Mouse (Mus musculus) left cerebral cortex, adult 2 months (tissue): ENCODE measurements at regions not wholly inside any gene's neighbourhood (a gene's known extent, or its start where the extent isn't known, plus 50 kb on each side); places are given as distances from the start of the nearest gene placed in this dataset.

Source experiments
- DNase-seq, 2 experiments: peaks; one replicate each; pipeline ENCODE4 v3.0.0; 2021 to 2022; ENCODE audit warnings: low spot score in 2 of 2, mixed read lengths in 1 of 2; ENCODE audit errors: extremely low spot score in 1 of 2
- H3K27ac ChIP-seq: fragments of 200-600 bp; 2 replicates; pipeline ENCODE4 v1.8.1; 2022
- H3K4me3 ChIP-seq: fragments of 200-600 bp; 2 replicates; pipeline ENCODE4 v1.8.1; 2022
- CTCF ChIP-seq: fragments of 200-600 bp; IDR thresholded peaks from 2 replicates; pipeline ENCODE4 v1.8.1; 2022; ENCODE audit warnings: antibody characterized with exemption, mild to moderate bottlenecking, moderate library complexity
- intact Hi-C: fragments of 180-260 bp; cut with DNase I; formaldehyde crosslinking; loops from one replicate; pipeline ENCODE4 v1.15.1; 2025

GRCm38 (mm10) chr14:62128918-62129317 lies 163.5 kb upstream of the Rnaseh2b start:
- no peak overlapping the region for H3K4me3 ChIP-seq
- intact Hi-C loops: no loop called here
- no peak for DNase-seq
- TF ChIP-seq CTCF: no peak
- H3K27ac ChIP-seq: no peak overlapping the region

GRCm38 (mm10) chr14:62132353-62132816 lies 160.0 kb upstream of the Rnaseh2b start:
- no peak for TF ChIP-seq CTCF
- intact Hi-C loops: no loop called here
- Histone ChIP-seq H3K4me3 (no peak overlapping the region), H3K27ac (no peak overlapping the region; the same call in 1 of the 2 replicates)
- no peak for DNase-seq

GRCm38 (mm10) chr14:62137981-62138380 lies 154.4 kb upstream of the Rnaseh2b start:
- TF ChIP-seq CTCF: no peak
- no peak for DNase-seq
- intact Hi-C loops: loop anchor here (2.0 kb wide), 1 partner anchor 29 kb away; no protein-coding TSS in a partner anchor
- no peak overlapping the region for H3K4me3 ChIP-seq
- peak overlapping the region; percentile 63; the same call in 1 of the 2 replicates for H3K27ac ChIP-seq

- no peak for TF ChIP-seq CTCF
- Histone ChIP-seq H3K27ac (no peak overlapping the region), H3K4me3 (no peak overlapping the region)
- no peak for DNase-seq
- intact Hi-C loops: no loop called here
These were observed 147.9 kb upstream of the Rnaseh2b start for GRCm38 (mm10) chr14:62144385-62145030.

- no peak overlapping the region for H3K27ac ChIP-seq
- TF ChIP-seq CTCF: no peak
- H3K4me3 ChIP-seq: no peak overlapping the region
- no peak for DNase-seq
- intact Hi-C loops: no loop called here
These were observed 135.2 kb upstream of the Rnaseh2b start for GRCm38 (mm10) chr14:62157038-62157716.

- TF ChIP-seq CTCF: no peak
- intact Hi-C loops: loop anchor here (5.0 to 10.0 kb wide), 2 partner anchors 87 to 225 kb away; no protein-coding TSS in a partner anchor
- Histone ChIP-seq H3K4me3 (no peak overlapping the region), H3K27ac (no peak overlapping the region)
- no peak for DNase-seq
These were observed 132.7 kb upstream of the Rnaseh2b start for GRCm38 (mm10) chr14:62159690-62160089.

GRCm38 (mm10) chr14:62163120-62163796 lies 129.1 kb upstream of the Rnaseh2b start:
- Histone ChIP-seq H3K27ac (0 out of 2 replicates have a peak overlapping the region, but pooled peaks have one; percentile 9), H3K4me3 (no peak overlapping the region)
- DNase-seq: no peak
- no peak for TF ChIP-seq CTCF
- intact Hi-C loops: loop anchor here (5.0 to 10.0 kb wide), 2 partner anchors 91 to 222 kb away; no protein-coding TSS in a partner anchor

GRCm38 (mm10) chr14:62164918-62165317 lies 127.5 kb upstream of the Rnaseh2b start:
- H3K4me3 ChIP-seq: no peak overlapping the region
- no peak for TF ChIP-seq CTCF
- intact Hi-C loops: loop anchor here (5.0 to 10.0 kb wide), 2 partner anchors 93 to 220 kb away; no protein-coding TSS in a partner anchor
- H3K27ac ChIP-seq: peak overlapping the region; percentile 56
- DNase-seq: no peak

- no peak for DNase-seq
- no peak for TF ChIP-seq CTCF
- Histone ChIP-seq H3K4me3 (no peak overlapping the region), H3K27ac (peak overlapping the region; percentile 75)
- intact Hi-C loops: loop anchor here (1.0 to 10.0 kb wide), 3 partner anchors 22 to 219 kb away; no protein-coding TSS in a partner anchor
These were observed 126.4 kb upstream of the Rnaseh2b start for GRCm38 (mm10) chr14:62166006-62166405.

GRCm38 (mm10) chr14:62166596-62166995 lies 125.8 kb upstream of the Rnaseh2b start:
- no peak for DNase-seq
- intact Hi-C loops: loop anchor here (1.0 to 10.0 kb wide), 3 partner anchors 22 to 218 kb away; no protein-coding TSS in a partner anchor
- TF ChIP-seq CTCF: no peak
- Histone ChIP-seq H3K4me3 (no peak overlapping the region), H3K27ac (peak overlapping the region; percentile 75)

GRCm38 (mm10) chr14:62167090-62167489 lies 125.3 kb upstream of the Rnaseh2b start:
- DNase-seq: no peak
- H3K4me3 ChIP-seq: no peak overlapping the region
- no peak for TF ChIP-seq CTCF
- intact Hi-C loops: loop anchor here (2.0 to 10.0 kb wide), 2 partner anchors 28 to 218 kb away; no protein-coding TSS in a partner anchor
- no peak overlapping the region for H3K27ac ChIP-seq

GRCm38 (mm10) chr14:62168711-62169110 lies 123.7 kb upstream of the Rnaseh2b start:
- no peak for TF ChIP-seq CTCF
- Histone ChIP-seq H3K4me3 (no peak overlapping the region), H3K27ac (no peak overlapping the region)
- intact Hi-C loops: loop anchor here (10.0 kb wide), 1 partner anchor 216 kb away; no protein-coding TSS in a partner anchor
- DNase-seq: no peak
